ENCODE assay signal across 14 mouse cellular contexts in genomic region chr15:101929087-101929486, GRCm38 (mm10). TPM values are rescaled to one million over a fixed set of nuclear protein-coding genes. Genes with fewer than 3 reads are reported as not detected.
A peak's percentile ranks its signal among the peaks of the same experiment; 100 is the strongest.
DNase-seq lines count a peak whose midpoint lies in the region; ATAC-seq lines count a peak whose summit lies in the region.
"Had no signal": no experiment of that assay in that cellular context is flagged by ENCODE, and none has a peak within 500 bp of the region (broad histone marks: within the 10 kb centered on the region; RNA-seq: fewer than 3 reads in every experiment).

No protein-coding gene starts in this region.

- H3K4me2 ChIP-seq in heart, embryonic 13.5 days: peak overlapping the region; percentile 72
- H3K4me2 ChIP-seq in hindbrain, embryonic 13.5 days: peak overlapping the region; percentile 50
- peak overlapping the region; percentile 50 for H3K4me2 ChIP-seq in liver, embryonic 16.5 days (ENCODE audit: low read depth, low read length)

- H3K27ac ChIP-seq in heart, embryonic 13.5 days (replicated peaks): no peak overlapping the region
- no peak overlapping the region for H3K27ac ChIP-seq in hindbrain, embryonic 13.5 days
- no peak overlapping the region for H3K27ac ChIP-seq in liver, embryonic 16.5 days (ENCODE audit: low read length)

- H3K27me3 ChIP-seq in heart, embryonic 13.5 days (replicated peaks): peaks cover 52% of the 10 kb centered on the region
- H3K27me3 ChIP-seq in hindbrain, embryonic 13.5 days: peaks cover 38% of the 10 kb centered on the region
- H3K27me3 ChIP-seq in liver, embryonic 16.5 days (ENCODE audit: control insufficient read depth, insufficient read depth, low read depth, low read length): peaks cover 15% of the 10 kb centered on the region

- no peak overlapping the region for H3K9ac ChIP-seq in heart, embryonic 13.5 days
- no peak overlapping the region for H3K9ac ChIP-seq in hindbrain, embryonic 13.5 days
- H3K9ac ChIP-seq in liver, embryonic 16.5 days (ENCODE audit: low read depth, low read length): no peak overlapping the region

- H3K4me3 ChIP-seq in heart, embryonic 13.5 days: peak overlapping the region; percentile 44
- H3K4me3 ChIP-seq in hindbrain, embryonic 13.5 days: no peak overlapping the region
- no peak overlapping the region for H3K4me3 ChIP-seq in liver, embryonic 16.5 days (ENCODE audit: low read depth, low read length)

- no peaks in the 10 kb centered on the region for H3K36me3 ChIP-seq in heart, embryonic 13.5 days
- H3K36me3 ChIP-seq in hindbrain, embryonic 13.5 days: no peaks in the 10 kb centered on the region
- no peaks in the 10 kb centered on the region for H3K36me3 ChIP-seq in liver, embryonic 16.5 days (ENCODE audit: control insufficient read depth, insufficient read depth)

- no peak for ATAC-seq in heart, embryonic 13.5 days (ENCODE audit: extremely low read depth, insufficient number of reproducible peaks, low FRiP score, low TSS enrichment)
- ATAC-seq in hindbrain, embryonic 13.5 days (ENCODE audit: low FRiP score): no peak
- no peak for ATAC-seq in liver, embryonic 16.5 days (ENCODE audit: low read depth)

- intact Hi-C loops in heart, postnatal 10 days (cut with DNase I): no loop called here

- 7% methylated on average over 9 of the region's 9 CpGs for WGBS in heart, embryonic 13.5 days
- 24% methylated on average over 9 of the region's 9 CpGs for WGBS in hindbrain, embryonic 13.5 days
- 14% methylated on average over 9 of the region's 9 CpGs for WGBS in liver, embryonic 16.5 days (ENCODE audit: insufficient replicate concordance)

- H3K9me3 ChIP-seq in heart, embryonic 13.5 days: no peaks in the 10 kb centered on the region
- no peaks in the 10 kb centered on the region for H3K9me3 ChIP-seq in hindbrain, embryonic 13.5 days
- no peaks in the 10 kb centered on the region for H3K9me3 ChIP-seq in liver, embryonic 16.5 days (replicated peaks; ENCODE audit: control insufficient read depth, low read length)

- H3K4me1 ChIP-seq in heart, embryonic 13.5 days: peaks cover 19% of the 10 kb centered on the region
- peaks cover 17% of the 10 kb centered on the region for H3K4me1 ChIP-seq in hindbrain, embryonic 13.5 days (replicated peaks)
- peaks cover 3% of the 10 kb centered on the region; the same call in 1 of the 2 replicates for H3K4me1 ChIP-seq in liver, embryonic 16.5 days (ENCODE audit: control insufficient read depth, low read depth, low read length)

- no peak for DNase-seq in heart, postnatal 10 days
- peak; percentile 30 for DNase-seq in lung, postnatal 36 days
- DNase-seq in lung, postnatal 10 days: no peak
- no peak for DNase-seq in thymus, postnatal 36 days
- DNase-seq in cerebellum, postnatal 25 days: no peak
- DNase-seq: gastrocnemius, postnatal 25 days; thymus, adult 2 months had no signal

RNA-seq across cellular contexts. Expression of gene Krt4, which starts 4.6 kb away (rescaled TPM):
- polyA plus RNA-seq in heart, embryonic 13.5 days (2015; fragmentation: Nextera tagmentation; extraction: Ambion mirVana): 0.06 and 0.07 TPM in 2 replicates
- not detected for total RNA-seq in heart, postnatal 10 days (2021)
- polyA plus RNA-seq in hindbrain, embryonic 13.5 days (2015; fragmentation: Nextera tagmentation; extraction: Ambion mirVana): not detected in 2 replicates
- polyA plus RNA-seq in liver, embryonic 16.5 days (2015; fragmentation: Nextera tagmentation; extraction: Ambion mirVana): 0.07 and 0.08 TPM in 2 replicates
- total RNA-seq: adrenal gland, postnatal 36 days; CH12.LX; gastrocnemius, postnatal 25 days; layer of hippocampus, postnatal 25 days had no signal
- polyA plus RNA-seq: cortical plate, adult 2 months had no signal

RNA-seq across cellular contexts. Expression of gene Krt79, which starts 11.0 kb away (rescaled TPM):
- polyA plus RNA-seq in heart, embryonic 13.5 days (2015; fragmentation: Nextera tagmentation; extraction: Ambion mirVana): 0.45 and 0.56 TPM in 2 replicates
- total RNA-seq in heart, postnatal 10 days (2021): under 1 TPM; 0.36 to 0.40 TPM
- 0.12 and 0.23 TPM in 2 replicates for polyA plus RNA-seq in hindbrain, embryonic 13.5 days (2015; fragmentation: Nextera tagmentation; extraction: Ambion mirVana)
- not detected in 2 replicates for polyA plus RNA-seq in liver, embryonic 16.5 days (2015; fragmentation: Nextera tagmentation; extraction: Ambion mirVana)
- total RNA-seq: CH12.LX had no signal
- polyA plus RNA-seq: cortical plate, adult 2 months had no signal

RNA-seq across cellular contexts. Expression of gene Krt78, which starts 25.0 kb away (rescaled TPM):
- not detected in 2 replicates for polyA plus RNA-seq in heart, embryonic 13.5 days (2015; fragmentation: Nextera tagmentation; extraction: Ambion mirVana)
- total RNA-seq in heart, postnatal 10 days (2021): not detected
- polyA plus RNA-seq in hindbrain, embryonic 13.5 days (2015; fragmentation: Nextera tagmentation; extraction: Ambion mirVana): not detected in 2 replicates
- polyA plus RNA-seq in liver, embryonic 16.5 days (2015; fragmentation: Nextera tagmentation; extraction: Ambion mirVana): not detected in 2 replicates
- total RNA-seq: adrenal gland, postnatal 36 days; CH12.LX; gastrocnemius, postnatal 25 days; layer of hippocampus, postnatal 25 days had no signal
- polyA plus RNA-seq: cortical plate, adult 2 months had no signal

RNA-seq across cellular contexts. Expression of gene Krt76, which starts 36.4 kb away (rescaled TPM):
- not detected in 2 replicates for polyA plus RNA-seq in heart, embryonic 13.5 days (2015; fragmentation: Nextera tagmentation; extraction: Ambion mirVana)
- not detected for total RNA-seq in heart, postnatal 10 days (2021)
- polyA plus RNA-seq in hindbrain, embryonic 13.5 days (2015; fragmentation: Nextera tagmentation; extraction: Ambion mirVana): not detected in 2 replicates
- not detected in 2 replicates for polyA plus RNA-seq in liver, embryonic 16.5 days (2015; fragmentation: Nextera tagmentation; extraction: Ambion mirVana)
- total RNA-seq: adrenal gland, postnatal 36 days; CH12.LX; gastrocnemius, postnatal 25 days; layer of hippocampus, postnatal 25 days had no signal
- polyA plus RNA-seq: cortical plate, adult 2 months had no signal

RNA-seq across cellular contexts. Expression of gene Krt77, which starts 59.6 kb away (rescaled TPM):
- polyA plus RNA-seq in heart, embryonic 13.5 days (2015; fragmentation: Nextera tagmentation; extraction: Ambion mirVana): not detected in 2 replicates
- not detected for total RNA-seq in heart, postnatal 10 days (2021)
- 0.10 TPM in 1 of 2 replicates, not detected in the other for polyA plus RNA-seq in hindbrain, embryonic 13.5 days (2015; fragmentation: Nextera tagmentation; extraction: Ambion mirVana)
- not detected in 2 replicates for polyA plus RNA-seq in liver, embryonic 16.5 days (2015; fragmentation: Nextera tagmentation; extraction: Ambion mirVana)
- total RNA-seq: adrenal gland, postnatal 36 days; CH12.LX; gastrocnemius, postnatal 25 days had no signal
